Mouse (Mus musculus): ENCODE measurements around the gene Ccdc148. TPM values are rescaled to one million over a fixed set of nuclear protein-coding genes. Genes with fewer than 3 reads are reported as not detected.
A peak's percentile ranks its signal among the peaks of the same experiment; 100 is the strongest.

Gene Ccdc148
- polyA plus RNA-seq, 1 experiment from 2014 or later: 2.7 TPM

- no peak for ATAC-seq (ENCODE audit: low FRiP score, low TSS enrichment)
These were observed 360.9 kb downstream of the Ccdc148 start for GRCm38 (mm10) chr2:58799623-58800022.

GRCm38 (mm10) chr2:58799126-58799525, 361.4 kb downstream of the Ccdc148 start:
- Histone ChIP-seq H3K9ac (replicated peaks; ENCODE audit: low read length) (no peak overlapping the region), H3K4me2 (ENCODE audit: low read length) (no peak overlapping the region), H3K4me1 (ENCODE audit: control insufficient read depth, insufficient read depth, low read length) (no peaks in the 10 kb centered on the region), H3K4me3 (replicated peaks; ENCODE audit: low read depth, low read length) (no peak overlapping the region), H3K27ac (replicated peaks; ENCODE audit: low read depth, low read length) (no peak overlapping the region), H3K27me3 (ENCODE audit: control insufficient read depth, insufficient read depth, low read length) (no peaks in the 10 kb centered on the region), H3K36me3 (ENCODE audit: control insufficient read depth, insufficient read depth, low read length) (no peaks in the 10 kb centered on the region), H3K9me3 (ENCODE audit: control insufficient read depth, low read length) (no peaks in the 10 kb centered on the region)
- DNase-seq (no peak), ATAC-seq (ENCODE audit: low FRiP score, low TSS enrichment) (no peak)
- WGBS: 91% methylated on average over 9 of the region's 9 CpGs

More at GRCm38 (mm10) chr2:58799623-58800022, 360.9 kb downstream of the Ccdc148 start:
- Histone ChIP-seq H3K9me3 (ENCODE audit: control insufficient read depth, low read length) (no peaks in the 10 kb centered on the region), H3K36me3 (ENCODE audit: control insufficient read depth, insufficient read depth, low read length) (no peaks in the 10 kb centered on the region), H3K27ac (replicated peaks; ENCODE audit: low read depth, low read length) (no peak overlapping the region), H3K27me3 (ENCODE audit: control insufficient read depth, insufficient read depth, low read length) (no peaks in the 10 kb centered on the region), H3K4me2 (ENCODE audit: low read length) (no peak overlapping the region), H3K9ac (replicated peaks; ENCODE audit: low read length) (no peak overlapping the region), H3K4me3 (replicated peaks; ENCODE audit: low read depth, low read length) (no peak overlapping the region), H3K4me1 (ENCODE audit: control insufficient read depth, insufficient read depth, low read length) (no peaks in the 10 kb centered on the region)
- DNase-seq: no peak
- 92% methylated on average over 5 of the region's 5 CpGs for WGBS

GRCm38 (mm10) chr2:58797506-58797905, 363.0 kb downstream of the Ccdc148 start:
- H3K4me2 ChIP-seq (ENCODE audit: low read length): no peak overlapping the region
- 18% methylated on average over 4 of the region's 4 CpGs for WGBS
- H3K9me3 ChIP-seq (ENCODE audit: control insufficient read depth, low read length): no peaks in the 10 kb centered on the region
- H3K36me3 ChIP-seq (ENCODE audit: control insufficient read depth, insufficient read depth, low read length): no peaks in the 10 kb centered on the region
- no peak overlapping the region for H3K4me3 ChIP-seq (replicated peaks; ENCODE audit: low read depth, low read length)
- H3K4me1 ChIP-seq (ENCODE audit: control insufficient read depth, insufficient read depth, low read length): no peaks in the 10 kb centered on the region
- ATAC-seq (ENCODE audit: low FRiP score, low TSS enrichment): no peak
- H3K9ac ChIP-seq (replicated peaks; ENCODE audit: low read length): no peak overlapping the region
- H3K27ac ChIP-seq (replicated peaks; ENCODE audit: low read depth, low read length): no peak overlapping the region
- no peak for DNase-seq
- H3K27me3 ChIP-seq (ENCODE audit: control insufficient read depth, insufficient read depth, low read length): no peaks in the 10 kb centered on the region

- Histone ChIP-seq H3K27ac (replicated peaks; ENCODE audit: low read depth, low read length) (no peak overlapping the region), H3K36me3 (ENCODE audit: control insufficient read depth, insufficient read depth, low read length) (no peaks in the 10 kb centered on the region), H3K9me3 (ENCODE audit: control insufficient read depth, low read length) (no peaks in the 10 kb centered on the region), H3K27me3 (ENCODE audit: control insufficient read depth, insufficient read depth, low read length) (no peaks in the 10 kb centered on the region), H3K9ac (replicated peaks; ENCODE audit: low read length) (no peak overlapping the region), H3K4me2 (ENCODE audit: low read length) (no peak overlapping the region), H3K4me1 (ENCODE audit: control insufficient read depth, insufficient read depth, low read length) (no peaks in the 10 kb centered on the region), H3K4me3 (replicated peaks; ENCODE audit: low read depth, low read length) (no peak overlapping the region)
- no peak for DNase-seq
- WGBS: 95% methylated on average over 5 of the region's 5 CpGs
- no peak for ATAC-seq (ENCODE audit: low FRiP score, low TSS enrichment)
These were observed 365.1 kb downstream of the Ccdc148 start for GRCm38 (mm10) chr2:58795432-58795831.

- no peak overlapping the region for H3K9ac ChIP-seq (replicated peaks; ENCODE audit: low read length)
- DNase-seq (no peak), ATAC-seq (ENCODE audit: low FRiP score, low TSS enrichment) (no peak)
- no peaks in the 10 kb centered on the region for H3K36me3 ChIP-seq (ENCODE audit: control insufficient read depth, insufficient read depth, low read length)
- H3K27ac ChIP-seq (replicated peaks; ENCODE audit: low read depth, low read length): no peak overlapping the region
- H3K4me3 ChIP-seq (replicated peaks; ENCODE audit: low read depth, low read length): no peak overlapping the region
- H3K27me3 ChIP-seq (ENCODE audit: control insufficient read depth, insufficient read depth, low read length): no peaks in the 10 kb centered on the region
- no peaks in the 10 kb centered on the region for H3K4me1 ChIP-seq (ENCODE audit: control insufficient read depth, insufficient read depth, low read length)
- no peak overlapping the region for H3K4me2 ChIP-seq (ENCODE audit: low read length)
- H3K9me3 ChIP-seq (ENCODE audit: control insufficient read depth, low read length): no peaks in the 10 kb centered on the region
- WGBS: 89% methylated on average over 15 of the region's 15 CpGs
These were observed 366.0 kb downstream of the Ccdc148 start for GRCm38 (mm10) chr2:58794489-58794888.

- no peaks in the 10 kb centered on the region for H3K9me3 ChIP-seq (ENCODE audit: control insufficient read depth, low read length)
- ATAC-seq (ENCODE audit: low FRiP score, low TSS enrichment) (no peak), DNase-seq (no peak)
- WGBS: 88% methylated on average over 4 of the region's 4 CpGs
- no peak overlapping the region for H3K4me3 ChIP-seq (replicated peaks; ENCODE audit: low read depth, low read length)
- no peaks in the 10 kb centered on the region for H3K4me1 ChIP-seq (ENCODE audit: control insufficient read depth, insufficient read depth, low read length)
- H3K4me2 ChIP-seq (ENCODE audit: low read length): no peak overlapping the region
- H3K27me3 ChIP-seq (ENCODE audit: control insufficient read depth, insufficient read depth, low read length): no peaks in the 10 kb centered on the region
- H3K36me3 ChIP-seq (ENCODE audit: control insufficient read depth, insufficient read depth, low read length): no peaks in the 10 kb centered on the region
- H3K27ac ChIP-seq (replicated peaks; ENCODE audit: low read depth, low read length): no peak overlapping the region
- no peak overlapping the region for H3K9ac ChIP-seq (replicated peaks; ENCODE audit: low read length)
These were observed 370.1 kb downstream of the Ccdc148 start for GRCm38 (mm10) chr2:58790361-58790760.

- Histone ChIP-seq H3K4me2 (ENCODE audit: low read length) (no peak overlapping the region), H3K9me3 (ENCODE audit: control insufficient read depth, low read length) (no peaks in the 10 kb centered on the region), H3K4me3 (replicated peaks; ENCODE audit: low read depth, low read length) (no peak overlapping the region), H3K27ac (replicated peaks; ENCODE audit: low read depth, low read length) (no peak overlapping the region), H3K27me3 (ENCODE audit: control insufficient read depth, insufficient read depth, low read length) (no peaks in the 10 kb centered on the region), H3K9ac (replicated peaks; ENCODE audit: low read length) (no peak overlapping the region), H3K4me1 (ENCODE audit: control insufficient read depth, insufficient read depth, low read length) (no peaks in the 10 kb centered on the region), H3K36me3 (ENCODE audit: control insufficient read depth, insufficient read depth, low read length) (no peaks in the 10 kb centered on the region)
- 87% methylated on average over 7 of the region's 7 CpGs for WGBS
- DNase-seq: no peak
- ATAC-seq (ENCODE audit: low FRiP score, low TSS enrichment): no peak
These were observed 370.5 kb downstream of the Ccdc148 start for GRCm38 (mm10) chr2:58789934-58790333.

GRCm38 (mm10) chr2:58787360-58787759, 373.1 kb downstream of the Ccdc148 start:
- Histone ChIP-seq H3K9me3 (ENCODE audit: control insufficient read depth, low read length) (no peaks in the 10 kb centered on the region), H3K27me3 (ENCODE audit: control insufficient read depth, insufficient read depth, low read length) (no peaks in the 10 kb centered on the region), H3K4me3 (replicated peaks; ENCODE audit: low read depth, low read length) (no peak overlapping the region), H3K36me3 (ENCODE audit: control insufficient read depth, insufficient read depth, low read length) (no peaks in the 10 kb centered on the region), H3K9ac (replicated peaks; ENCODE audit: low read length) (no peak overlapping the region), H3K27ac (replicated peaks; ENCODE audit: low read depth, low read length) (0 out of 2 replicates have a peak overlapping the region, but pooled peaks have one; percentile 5), H3K4me1 (ENCODE audit: control insufficient read depth, insufficient read depth, low read length) (no peaks in the 10 kb centered on the region), H3K4me2 (ENCODE audit: low read length) (no peak overlapping the region)
- 52% methylated on average over 7 of the region's 7 CpGs for WGBS
- DNase-seq (peak; percentile 24), ATAC-seq (ENCODE audit: low FRiP score, low TSS enrichment) (no peak)

GRCm38 (mm10) chr2:58786681-58787080, 373.8 kb downstream of the Ccdc148 start:
- no peaks in the 10 kb centered on the region for H3K9me3 ChIP-seq (ENCODE audit: control insufficient read depth, low read length)
- DNase-seq: peak; percentile 30
- no peak overlapping the region for H3K9ac ChIP-seq (replicated peaks; ENCODE audit: low read length)
- ATAC-seq (ENCODE audit: low FRiP score, low TSS enrichment): no peak
- H3K27me3 ChIP-seq (ENCODE audit: control insufficient read depth, insufficient read depth, low read length): no peaks in the 10 kb centered on the region
- no peak overlapping the region for H3K4me2 ChIP-seq (ENCODE audit: low read length)
- H3K27ac ChIP-seq (replicated peaks; ENCODE audit: low read depth, low read length): no peak overlapping the region
- no peaks in the 10 kb centered on the region for H3K36me3 ChIP-seq (ENCODE audit: control insufficient read depth, insufficient read depth, low read length)
- no peaks in the 10 kb centered on the region for H3K4me1 ChIP-seq (ENCODE audit: control insufficient read depth, insufficient read depth, low read length)
- H3K4me3 ChIP-seq (replicated peaks; ENCODE audit: low read depth, low read length): no peak overlapping the region
- 70% methylated on average over 8 of the region's 8 CpGs for WGBS

Measured in midbrain, embryonic 14.5 days (tissue).